Mouse (Mus musculus) brain, embryonic 14.5 days (tissue): ENCODE measurements around the gene 1600014C23Rik. TPM values are rescaled to one million over a fixed set of nuclear protein-coding genes. Genes with fewer than 3 reads are reported as not detected.

ENCODE experiments used
- DNase-seq: peaks from one replicate; pipeline ENCODE4 v3.0.0-alpha.2; 2011; ENCODE audit warnings: low read depth
- CTCF ChIP-seq: fragments of 200-500 bp; IDR thresholded peaks from 2 replicates; pipeline ENCODE4 v1.5.1; 2012; ENCODE audit warnings: inconsistent platforms, mild to moderate bottlenecking, moderate library complexity, borderline replicate concordance; ENCODE audit not compliant: insufficient read depth, insufficient read length; ENCODE audit errors: extremely low read depth
- POLR2A ChIP-seq: fragments of 200-500 bp; IDR thresholded peaks from 2 replicates; pipeline ENCODE4 v1.6.1; 2012; ENCODE audit warnings: mild to moderate bottlenecking, inconsistent platforms, borderline replicate concordance; ENCODE audit not compliant: poor library complexity, insufficient read depth, insufficient read length, severe bottlenecking; ENCODE audit errors: extremely low read depth
- polyA plus RNA-seq: library from polyadenylated mRNA; depleted of rRNA; stranded (reverse); fragments of >200 nt; gene quantifications from 2 replicates; pipeline ENCODE4 v1.2.3, GENCODE M21; 2012; rRNA removed

Gene 1600014C23Rik
- polyA plus RNA-seq, 1 experiment: 0.21 TPM

DNA sequence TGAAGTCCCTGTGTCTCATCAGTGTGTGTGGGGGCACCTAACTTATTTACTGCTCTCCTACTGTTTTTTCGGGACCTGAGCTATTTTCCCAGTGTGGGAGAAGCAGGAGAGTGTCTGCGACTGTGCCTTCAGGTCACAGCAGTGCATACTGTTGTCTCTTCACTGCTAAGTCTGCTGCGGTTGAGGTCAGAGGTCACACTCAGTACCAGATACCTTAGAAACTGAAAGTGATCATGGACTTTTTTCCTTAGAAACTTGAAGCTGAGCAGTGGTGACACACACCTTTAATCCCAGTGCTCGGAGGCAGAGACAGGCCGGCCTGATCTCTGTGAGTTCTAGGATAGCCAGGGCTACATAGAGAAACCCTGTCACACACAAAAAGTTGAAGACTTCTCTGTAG is 41.5 kb downstream of the 1600014C23Rik start:
- TF ChIP-seq POLR2A (no peak), CTCF (no peak)
- no peak for DNase-seq

DNA sequence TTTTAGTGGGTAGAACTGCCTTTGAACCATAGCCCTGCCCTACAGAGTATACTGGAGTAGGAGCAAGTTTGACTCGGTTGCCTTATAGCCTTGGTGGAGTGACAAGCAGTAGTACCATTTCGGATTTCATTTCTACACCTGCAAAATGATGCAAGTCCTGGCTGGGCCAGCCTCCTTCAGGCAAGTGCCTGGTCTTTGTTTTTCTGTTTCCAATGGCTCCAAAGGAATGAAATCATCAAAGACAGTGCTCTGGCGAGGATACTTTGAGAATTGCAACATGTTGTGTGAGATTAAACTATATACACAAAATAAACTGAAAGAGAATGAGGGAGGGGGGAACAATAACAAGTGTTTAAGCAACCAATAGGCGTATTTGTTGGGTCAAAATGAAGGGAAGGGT is 43.6 kb downstream of the 1600014C23Rik start:
- no peak for DNase-seq
- TF ChIP-seq POLR2A (no peak), CTCF (no peak)

DNA sequence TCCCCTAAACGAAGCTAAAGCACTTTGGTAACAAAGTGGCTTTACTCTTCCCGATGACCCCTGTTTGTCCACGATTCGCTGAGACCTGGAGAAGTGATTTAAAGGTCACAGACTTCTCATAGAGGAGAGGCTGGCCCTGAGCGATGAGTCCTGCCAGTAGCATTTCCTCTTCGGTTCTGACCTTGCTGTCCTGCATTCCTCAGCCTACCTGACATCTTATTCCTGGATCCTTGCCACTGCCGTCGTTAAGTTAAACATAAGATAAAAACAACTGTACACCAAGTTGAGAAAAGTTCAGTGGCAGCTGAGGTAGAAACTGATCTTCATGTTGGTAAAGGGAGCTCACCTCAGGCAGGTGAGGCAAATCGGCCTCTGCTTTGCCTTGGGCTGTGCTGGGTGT is 44.5 kb downstream of the 1600014C23Rik start:
- DNase-seq: no peak
- TF ChIP-seq CTCF (no peak), POLR2A (no peak)

DNA sequence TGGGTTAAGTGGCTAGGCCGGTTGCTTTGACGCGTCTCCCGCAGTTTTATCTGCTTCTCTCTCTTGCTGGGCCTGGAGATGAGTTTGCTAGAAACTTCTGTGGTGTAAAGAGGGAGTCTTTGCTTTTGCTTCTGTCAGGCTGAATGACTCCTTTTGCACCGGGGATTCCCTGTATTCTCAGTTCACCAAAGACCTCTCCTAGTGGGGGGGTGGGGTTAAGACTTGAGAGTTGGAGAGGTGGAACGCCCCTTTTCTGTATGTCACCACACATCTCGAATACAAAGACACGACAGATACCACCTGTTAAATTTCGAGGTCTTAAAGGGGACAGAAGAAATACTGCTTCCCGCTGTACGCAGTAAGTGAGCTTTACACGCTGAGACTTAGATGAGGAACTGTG is 46.9 kb downstream of the 1600014C23Rik start, which contains the start of gene Tmem63b:
Gene Tmem63b, minus strand, starts transcription at position 190 of the 400 bp plus-strand sequence.
- DNase-seq: peak; percentile 36
- TF ChIP-seq POLR2A: no peak
- TF ChIP-seq CTCF: no peak

DNA sequence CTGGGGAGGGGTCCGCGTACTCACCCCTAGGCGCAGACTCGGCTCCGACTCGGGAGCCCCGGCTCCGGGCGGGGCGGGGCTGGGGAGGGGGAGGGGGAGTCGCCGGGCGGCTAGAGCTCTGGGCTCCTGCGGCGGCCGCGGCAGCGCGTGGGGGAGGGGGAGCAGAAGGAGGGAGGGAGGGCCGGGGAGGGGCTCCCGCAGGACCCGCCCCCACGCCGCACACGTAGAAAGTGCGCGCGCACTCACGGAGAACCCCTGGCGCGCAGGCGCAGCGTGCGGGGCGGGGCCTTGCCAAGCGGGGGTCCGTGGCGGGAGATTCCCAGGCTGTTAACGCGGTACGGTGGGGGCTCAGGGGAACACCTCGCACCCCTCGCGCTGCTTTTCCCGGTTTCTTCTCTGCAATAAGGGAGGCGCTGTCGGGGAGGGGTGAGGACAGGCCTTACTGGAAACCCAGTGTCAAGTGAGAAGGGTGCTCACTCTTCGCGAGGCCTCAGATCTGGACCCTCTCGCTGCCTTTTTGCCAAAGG is 47.5 kb downstream of the 1600014C23Rik start, which contains the start of gene Mrpl14:
Gene Mrpl14, plus strand, starts transcription at position 230 of the 527 bp plus-strand sequence.
- DNase-seq: peak; percentile 97
- TF ChIP-seq POLR2A (peak; percentile 70; the same call in 1 of the 2 replicates), CTCF (no peak)

DNA sequence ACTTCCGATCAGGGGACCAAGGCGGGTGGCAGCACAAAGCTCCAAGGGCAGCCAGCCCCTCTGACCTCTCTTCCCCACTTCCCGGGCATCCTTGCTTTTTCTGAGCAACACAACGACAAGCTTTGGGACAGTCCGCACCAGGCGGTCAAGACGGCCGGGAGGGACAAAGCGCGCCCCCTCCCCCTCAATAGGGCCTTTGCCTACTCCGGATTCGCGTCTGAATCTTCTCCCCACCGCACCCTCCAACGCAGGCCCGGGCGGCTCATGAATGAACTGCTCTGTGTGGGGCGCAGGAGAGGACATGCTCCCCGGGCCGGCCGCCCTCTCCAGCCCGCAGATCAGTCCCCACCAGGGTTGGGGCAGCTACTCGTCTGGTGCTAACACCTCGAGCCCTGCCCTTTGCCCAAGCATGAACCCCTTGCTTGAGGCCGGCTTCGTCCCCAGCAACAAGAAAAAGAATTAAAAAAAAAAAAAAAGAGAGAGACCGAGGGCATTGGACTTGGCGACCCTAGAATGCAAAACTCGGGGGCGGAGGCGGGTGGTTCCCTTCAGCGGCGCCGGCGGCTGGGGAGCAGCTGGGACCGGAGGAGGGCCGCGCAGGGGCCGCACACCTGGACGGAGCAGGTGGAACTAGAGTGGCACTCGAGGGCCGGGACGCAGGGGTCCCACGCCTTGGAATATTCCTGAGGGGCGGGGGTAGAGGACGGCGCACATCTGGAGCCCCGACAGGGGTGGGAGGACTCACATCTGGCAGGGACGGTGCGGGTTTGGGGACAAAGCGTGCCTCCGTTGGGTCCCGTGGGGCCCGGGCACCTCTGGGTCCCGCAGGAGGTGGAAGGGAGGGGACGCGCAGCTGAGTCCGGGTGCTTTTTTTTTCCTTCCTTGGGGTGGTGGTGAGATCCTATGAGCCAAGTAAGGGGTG is 48.2 kb downstream of the 1600014C23Rik start:
- TF ChIP-seq POLR2A (no peak; the same call in 1 of the 2 replicates), CTCF (no peak)
- DNase-seq: peak; percentile 69

DNA sequence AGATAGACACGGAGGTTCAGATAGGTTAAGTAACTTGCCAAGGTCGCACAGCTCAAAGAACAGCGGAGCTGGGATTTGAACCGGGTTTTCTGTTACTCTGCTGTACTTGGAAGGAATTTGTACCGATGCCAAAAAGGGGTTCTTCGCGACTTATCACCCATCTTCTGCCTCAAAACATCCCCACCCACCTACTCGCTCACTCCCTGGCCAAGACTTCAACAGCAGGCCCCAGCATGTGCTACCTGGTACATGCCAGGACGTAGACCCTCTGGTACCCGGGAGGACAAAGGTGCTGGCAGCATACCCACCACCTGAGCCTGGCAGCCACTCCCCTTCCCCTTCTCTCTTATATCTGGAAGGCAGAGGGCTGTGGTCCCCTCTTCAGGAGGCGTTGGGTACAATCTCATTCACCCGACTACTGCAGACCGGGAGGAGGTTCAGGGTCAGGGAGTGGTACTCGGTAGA is 48.9 kb downstream of the 1600014C23Rik start:
- DNase-seq: peak; percentile 46
- TF ChIP-seq CTCF (no peak), POLR2A (no peak)

Other genes with a start within 250 kb of the 1600014C23Rik start
- 21.0 and 23.3 TPM in 2 replicates for gene Aars2, start 227.0 kb downstream of the 1600014C23Rik start, polyA plus RNA-seq
- 0.40 and 0.92 TPM in 2 replicates for gene Tcte1, start 210.4 kb downstream of the 1600014C23Rik start, polyA plus RNA-seq
- gene Tmem151b, start 184.2 kb downstream of the 1600014C23Rik start, polyA plus RNA-seq: 33.3 and 46.5 TPM in 2 replicates
- 2.8 and 3.4 TPM in 2 replicates for gene Nfkbie, start 178.1 kb downstream of the 1600014C23Rik start, polyA plus RNA-seq
- 79.5 and 89.1 TPM in 2 replicates for gene Slc35b2, start 170.0 kb downstream of the 1600014C23Rik start, polyA plus RNA-seq
- 677 and 1,066 TPM in 2 replicates for gene Hsp90ab1, start 160.6 kb downstream of the 1600014C23Rik start, polyA plus RNA-seq
- gene Slc29a1, start 134.2 kb downstream of the 1600014C23Rik start, polyA plus RNA-seq: 43.6 and 60.9 TPM in 2 replicates
- 0.42 and 0.92 TPM in 2 replicates for gene Mymx, start 131.7 kb downstream of the 1600014C23Rik start, polyA plus RNA-seq
- 0.13 and 0.62 TPM in 2 replicates for gene Capn11, start 74.5 kb downstream of the 1600014C23Rik start, polyA plus RNA-seq
- gene Mrpl14, start 47.5 kb downstream of the 1600014C23Rik start, polyA plus RNA-seq: 74.8 and 101 TPM in 2 replicates
- 306 and 323 TPM in 2 replicates for gene Tmem63b, start 46.9 kb downstream of the 1600014C23Rik start, polyA plus RNA-seq